Mouse (Mus musculus): ENCODE results near the gene Ifitm3. TPM values are rescaled to one million over a fixed set of nuclear protein-coding genes. Genes with fewer than 3 reads are reported as not detected.
"Not testable (repeated sequence)": the region's sequence is repeated elsewhere in the genome, so short reads cannot be mapped to it uniquely, and the experiment has no call there.

Gene Ifitm3
- polyA plus RNA-seq, 1 experiment from 2014 or later = 164 TPM

DNA sequence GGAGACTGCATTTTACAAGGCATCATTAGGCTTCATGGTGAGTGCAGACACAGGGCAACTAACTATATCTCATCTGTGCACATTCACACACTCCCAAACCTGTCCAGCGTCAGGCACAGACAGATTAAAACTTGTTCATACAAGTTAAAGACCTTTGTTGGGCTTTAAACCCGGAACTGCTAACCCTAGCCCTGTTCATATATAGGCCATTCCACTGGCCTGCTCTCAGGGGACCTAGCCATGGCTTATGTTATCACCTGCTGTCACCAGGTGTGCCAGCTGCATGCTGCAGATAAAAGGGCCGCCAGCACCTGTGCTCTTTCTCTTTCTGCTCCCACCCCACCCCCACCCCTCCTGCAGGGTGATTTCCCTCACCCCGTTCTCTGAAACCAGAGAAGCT, 32.0 kb upstream of the Ifitm3 start:
- Histone ChIP-seq H3K27me3 (ENCODE audit: insufficient read depth, low read length) (no peaks in the 10 kb centered on the region), H3K9ac (no peak overlapping the region), H3K4me3 (ENCODE audit: low read depth, low read length) (no peak overlapping the region), H3K36me3 (ENCODE audit: insufficient read depth) (no peaks in the 10 kb centered on the region), H3K4me1 (ENCODE audit: insufficient read depth) (peaks cover 7% of the 10 kb centered on the region; the same call in 1 of the 2 replicates), H3K9me3 (ENCODE audit: low read depth, low read length) (no peaks in the 10 kb centered on the region), H3K4me2 (no peak overlapping the region), H3K27ac (ENCODE audit: low read depth) (peak overlapping the region; percentile 50; the same call in 1 of the 2 replicates)
- WGBS = 56% methylated on average over 4 of the region's 4 CpGs
- TF ChIP-seq CTCF (IDR thresholded peaks at IDR 0.05; ENCODE audit: low read depth) = no peak
- ATAC-seq (ENCODE audit: insufficient read depth) (no peak), DNase-seq (no peak)

DNA sequence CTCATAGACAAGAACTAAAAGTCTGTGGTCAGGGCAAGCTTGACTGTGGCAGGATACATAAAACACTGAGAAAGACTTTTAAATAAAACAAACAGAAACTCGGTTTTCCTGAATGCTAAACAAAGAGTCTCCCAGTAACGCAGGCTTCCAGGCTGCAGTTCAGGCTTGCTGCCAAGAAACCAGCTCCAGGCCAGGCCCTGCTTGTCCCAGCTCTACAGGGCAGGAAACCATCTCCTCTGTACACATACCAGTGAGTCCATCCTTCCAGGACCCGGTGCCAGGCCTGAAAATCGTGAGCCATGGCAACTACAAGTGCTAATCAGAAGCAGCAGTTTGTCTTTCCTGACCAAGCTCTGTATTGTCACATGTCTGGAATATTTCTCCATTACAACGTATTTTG, 31.1 kb upstream of the Ifitm3 start:
- H3K4me3 ChIP-seq (ENCODE audit: low read depth, low read length) = no peak overlapping the region
- TF ChIP-seq CTCF (IDR thresholded peaks at IDR 0.05; ENCODE audit: low read depth) = no peak
- ATAC-seq (ENCODE audit: insufficient read depth) (peak; percentile 93), DNase-seq (peak; percentile 96)
- 4% methylated on average over 5 of the region's 5 CpGs for WGBS
- no peaks in the 10 kb centered on the region for H3K36me3 ChIP-seq (ENCODE audit: insufficient read depth)
- no peaks in the 10 kb centered on the region for H3K27me3 ChIP-seq (ENCODE audit: insufficient read depth, low read length)
- H3K4me2 ChIP-seq = peak overlapping the region; percentile 25; the same call in 1 of the 2 replicates
- peak overlapping the region; percentile 97 for H3K27ac ChIP-seq (ENCODE audit: low read depth)
- no peaks in the 10 kb centered on the region for H3K9me3 ChIP-seq (ENCODE audit: low read depth, low read length)
- H3K4me1 ChIP-seq (ENCODE audit: insufficient read depth) = peaks cover 3% of the 10 kb centered on the region; the same call in 1 of the 2 replicates
- no peak overlapping the region for H3K9ac ChIP-seq

DNA sequence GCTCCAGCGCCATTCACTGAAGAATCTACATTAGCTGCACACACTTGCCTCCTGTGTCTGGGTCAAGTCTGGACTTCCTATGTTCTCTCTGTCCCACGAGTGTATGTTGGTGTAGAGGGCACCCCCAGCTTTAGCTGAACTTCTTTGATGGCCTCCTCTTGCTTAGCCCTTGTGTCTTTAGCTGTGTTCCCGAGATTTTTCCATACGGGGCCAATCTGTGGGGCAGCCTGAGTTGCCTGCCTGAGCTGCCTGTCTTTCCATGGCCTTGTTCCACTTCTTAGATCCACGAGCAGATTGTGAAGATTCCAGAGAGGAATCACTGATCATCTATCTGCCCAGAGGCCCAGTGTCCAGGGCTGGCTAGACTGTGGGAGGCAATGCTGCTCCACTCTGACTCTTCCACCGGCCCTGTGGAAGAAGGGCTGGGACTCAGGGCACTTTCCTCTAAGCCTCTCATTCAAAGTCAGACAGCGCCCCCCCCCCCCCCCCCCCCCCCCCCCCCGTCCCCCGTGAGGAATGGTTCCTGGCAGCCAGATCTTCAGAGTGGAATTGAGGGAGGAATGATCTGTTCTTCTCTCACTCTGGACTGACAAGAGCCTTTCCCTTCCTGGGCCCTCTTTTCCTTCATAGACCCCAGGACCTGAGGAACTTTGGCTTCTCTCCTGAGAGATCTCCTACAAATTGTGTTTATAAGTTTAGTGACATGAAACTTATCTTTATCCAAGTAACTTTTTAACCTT, 30.5 kb upstream of the Ifitm3 start:
- peaks cover 3% of the 10 kb centered on the region; the same call in 1 of the 2 replicates for H3K4me1 ChIP-seq (ENCODE audit: insufficient read depth)
- no peaks in the 10 kb centered on the region for H3K36me3 ChIP-seq (ENCODE audit: insufficient read depth)
- DNase-seq (peak; percentile 68), ATAC-seq (ENCODE audit: insufficient read depth) (peak; percentile 61)
- peak overlapping the region; percentile 40 for H3K4me2 ChIP-seq
- no peak overlapping the region for H3K4me3 ChIP-seq (ENCODE audit: low read depth, low read length)
- H3K9me3 ChIP-seq (ENCODE audit: low read depth, low read length) = no peaks in the 10 kb centered on the region
- H3K27ac ChIP-seq (ENCODE audit: low read depth) = peak overlapping the region; percentile 97
- no peak for TF ChIP-seq CTCF (IDR thresholded peaks at IDR 0.05; ENCODE audit: low read depth)
- peak overlapping the region; percentile 36 for H3K9ac ChIP-seq
- no peaks in the 10 kb centered on the region for H3K27me3 ChIP-seq (ENCODE audit: insufficient read depth, low read length)
- WGBS = 29% methylated on average over 6 of the region's 9 CpGs

DNA sequence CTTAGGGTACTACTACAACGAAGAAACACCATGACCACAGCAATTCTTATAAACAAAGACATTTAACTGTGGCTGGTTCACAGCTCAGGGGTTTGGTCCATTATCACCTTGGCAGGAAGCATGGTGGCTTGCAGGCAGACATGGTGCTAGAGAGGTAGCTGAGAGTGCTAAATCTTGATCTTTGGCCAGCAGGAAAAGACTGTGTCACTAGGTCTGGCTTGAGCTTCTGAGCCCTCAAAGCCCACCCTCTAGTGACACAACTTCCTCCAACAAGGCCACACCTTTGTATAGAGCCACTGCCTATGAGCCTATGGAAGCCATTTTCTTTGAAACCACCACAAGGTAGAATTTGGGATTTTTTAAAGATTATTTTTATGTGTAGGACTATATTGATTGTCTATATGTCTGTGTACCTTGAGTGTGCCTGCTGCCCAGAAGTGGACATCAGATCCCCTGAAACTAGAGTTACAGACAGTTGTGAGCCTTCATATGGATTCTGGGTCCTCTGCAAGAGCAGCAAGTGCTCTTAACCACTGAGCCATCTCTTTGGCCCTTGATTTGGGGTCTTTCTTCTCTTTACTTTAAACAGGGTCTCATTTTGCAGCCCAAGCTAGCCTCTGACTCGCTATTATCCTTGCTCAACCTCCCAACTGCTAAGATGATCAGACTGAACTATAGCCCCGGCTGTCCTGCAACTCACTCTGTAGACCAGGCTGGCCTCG, 29.0 kb upstream of the Ifitm3 start:
- no peak for ATAC-seq (ENCODE audit: insufficient read depth)
- 88% methylated on average over 4 of the region's 4 CpGs for WGBS

DNA sequence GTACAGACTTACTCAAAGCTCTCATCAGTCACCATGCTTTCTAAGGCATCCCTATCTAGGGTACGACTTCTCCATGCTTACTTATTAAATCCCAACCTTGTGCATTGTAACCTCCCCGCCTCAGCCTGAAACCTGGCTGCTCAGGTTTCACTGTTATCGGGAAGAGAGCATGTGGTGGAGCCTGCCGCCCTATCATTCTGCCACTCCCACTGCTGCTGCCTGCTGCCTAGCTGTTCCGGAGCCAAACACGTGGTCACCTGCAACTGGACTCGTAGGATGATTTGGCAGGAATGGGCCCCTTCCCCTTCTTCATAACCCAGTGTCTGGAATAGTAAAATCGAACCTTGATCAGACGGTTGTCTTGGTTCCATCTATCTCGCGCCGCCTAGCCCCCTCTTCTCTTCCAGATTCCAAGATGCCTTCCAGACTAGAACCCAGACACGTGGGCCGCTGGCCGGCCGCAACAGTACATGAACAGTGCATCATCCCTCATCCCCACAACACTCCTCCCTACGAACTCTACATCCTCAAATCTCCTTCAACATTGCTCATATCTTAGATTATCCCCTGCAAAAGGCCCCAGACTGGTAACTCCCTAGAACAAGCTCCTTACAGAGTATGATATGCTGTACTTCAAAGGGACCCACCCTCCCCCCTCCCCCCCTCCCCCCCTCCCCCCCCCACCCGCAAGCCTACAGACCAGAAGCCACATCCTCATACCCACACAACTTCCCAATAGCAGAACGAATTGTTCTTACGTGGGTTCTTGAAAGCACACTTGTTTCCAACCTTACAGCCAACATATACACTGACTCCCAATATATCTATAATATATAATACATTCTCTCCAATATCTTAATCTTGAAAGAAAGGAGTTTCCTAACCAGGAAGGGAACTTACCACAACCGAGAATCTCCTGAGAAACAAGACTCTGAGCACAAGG, 27.8 kb upstream of the Ifitm3 start:
- Histone ChIP-seq H3K4me2 (no peak overlapping the region), H3K4me3 (ENCODE audit: low read depth, low read length) (no peak overlapping the region), H3K27me3 (ENCODE audit: insufficient read depth, low read length) (no peaks in the 10 kb centered on the region), H3K36me3 (ENCODE audit: insufficient read depth) (no peaks in the 10 kb centered on the region), H3K4me1 (ENCODE audit: insufficient read depth) (peaks cover 3% of the 10 kb centered on the region; the same call in 1 of the 2 replicates), H3K9me3 (ENCODE audit: low read depth, low read length) (no peaks in the 10 kb centered on the region), H3K9ac (no peak overlapping the region), H3K27ac (ENCODE audit: low read depth) (no peak overlapping the region)
- DNase-seq (no peak), ATAC-seq (ENCODE audit: insufficient read depth) (no peak)
- 65% methylated on average over 20 of the region's 21 CpGs for WGBS
- no peak for TF ChIP-seq CTCF (IDR thresholded peaks at IDR 0.05; ENCODE audit: low read depth)

More for the DNA sequence above, 29.0 kb upstream of the Ifitm3 start:
- H3K9ac ChIP-seq = no peak overlapping the region
- TF ChIP-seq CTCF (IDR thresholded peaks at IDR 0.05; ENCODE audit: low read depth) = no peak
- H3K36me3 ChIP-seq (ENCODE audit: insufficient read depth) = no peaks in the 10 kb centered on the region
- no peak overlapping the region for H3K4me2 ChIP-seq
- no peaks in the 10 kb centered on the region for H3K9me3 ChIP-seq (ENCODE audit: low read depth, low read length)
- H3K27me3 ChIP-seq (ENCODE audit: insufficient read depth, low read length) = no peaks in the 10 kb centered on the region
- no peak for DNase-seq
- no peak overlapping the region for H3K27ac ChIP-seq (ENCODE audit: low read depth)
- H3K4me1 ChIP-seq (ENCODE audit: insufficient read depth) = peaks cover 3% of the 10 kb centered on the region; the same call in 1 of the 2 replicates
- H3K4me3 ChIP-seq (ENCODE audit: low read depth, low read length) = no peak overlapping the region

DNA sequence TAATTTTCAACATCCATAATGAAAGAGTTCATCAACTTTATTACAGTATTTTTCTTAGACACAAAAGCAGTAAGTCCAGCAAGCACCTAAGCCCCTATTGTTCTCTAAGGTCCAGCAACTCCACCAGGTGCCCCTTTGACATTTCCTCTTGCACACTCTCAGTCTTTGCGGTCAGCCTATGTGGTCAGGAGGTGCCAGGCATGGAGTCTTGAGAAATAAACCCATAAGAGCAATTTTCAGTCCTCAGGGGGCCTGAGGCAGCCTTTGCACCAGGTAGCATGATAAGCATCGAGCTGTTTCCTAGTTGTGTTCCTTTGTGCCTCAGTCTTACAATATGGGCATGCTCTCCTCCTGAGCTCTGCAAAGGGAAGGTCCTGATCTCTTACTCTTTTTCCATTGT, 26.1 kb upstream of the Ifitm3 start:
- not testable (repeated sequence) for H3K4me3 ChIP-seq (ENCODE audit: low read depth, low read length); H3K27ac ChIP-seq (ENCODE audit: low read depth); H3K36me3 ChIP-seq (ENCODE audit: insufficient read depth); DNase-seq; H3K9me3 ChIP-seq (ENCODE audit: low read depth, low read length); H3K27me3 ChIP-seq (ENCODE audit: insufficient read depth, low read length); H3K4me2 ChIP-seq; H3K4me1 ChIP-seq (ENCODE audit: insufficient read depth); ATAC-seq (ENCODE audit: insufficient read depth); H3K9ac ChIP-seq
- WGBS = 88% methylated on average over 1 of the region's 2 CpGs

Data from lung, embryonic 14.5 days (tissue).